Mouse (Mus musculus): ENCODE results near the gene Serp2. TPM values are rescaled to one million over a fixed set of nuclear protein-coding genes. Genes with fewer than 3 reads are reported as not detected.

Gene Serp2
- polyA plus RNA-seq, 2 experiments, result 0.63 to 1.3 TPM

GRCm38 (mm10) chr14:76585831-76586405 lies 29.2 kb upstream of the Serp2 start:
- Histone ChIP-seq H3K9me3 (ENCODE audit: control insufficient read depth, low read length) (no peaks in the 10 kb centered on the region), H3K27me3 (ENCODE audit: control insufficient read depth, insufficient read depth, low read length) (no peaks in the 10 kb centered on the region), H3K36me3 (replicated peaks; ENCODE audit: control insufficient read depth, insufficient read depth, low read depth) (no peaks in the 10 kb centered on the region), H3K4me2 (ENCODE audit: low read depth) (peak overlapping the region; percentile 1; the same call in 1 of the 2 replicates), H3K4me3 (ENCODE audit: insufficient read depth in 1 of 2, low read depth in 2 of 2, low read length in 2 of 2) (no peak overlapping the region), H3K27ac (no peak overlapping the region), H3K9ac (replicated peaks) (no peak overlapping the region), H3K4me1 (replicated peaks; ENCODE audit: control insufficient read depth in 2 of 2, insufficient read depth in 2 of 2, low read length in 1 of 2) (peaks cover 0 to 6% of the 10 kb centered on the region in 2 experiments; a peak in 2 of 4 replicates)
- ATAC-seq (ENCODE audit: insufficient read depth), result peak; percentile 43; the same call in 1 of the 2 replicates
- DNase-seq (ENCODE audit: low read depth in 3 of 3, low spot score in 3 of 3), result no peak
- 49% methylated on average over 13 of the region's 13 CpGs for WGBS (ENCODE audit: insufficient replicate concordance)
- TF ChIP-seq CTCF (IDR thresholded peaks at IDR 0.05; ENCODE audit: low read depth) (no peak), EP300 (IDR thresholded peaks at IDR 0.05; ENCODE audit: low read depth) (no peak)

DNA sequence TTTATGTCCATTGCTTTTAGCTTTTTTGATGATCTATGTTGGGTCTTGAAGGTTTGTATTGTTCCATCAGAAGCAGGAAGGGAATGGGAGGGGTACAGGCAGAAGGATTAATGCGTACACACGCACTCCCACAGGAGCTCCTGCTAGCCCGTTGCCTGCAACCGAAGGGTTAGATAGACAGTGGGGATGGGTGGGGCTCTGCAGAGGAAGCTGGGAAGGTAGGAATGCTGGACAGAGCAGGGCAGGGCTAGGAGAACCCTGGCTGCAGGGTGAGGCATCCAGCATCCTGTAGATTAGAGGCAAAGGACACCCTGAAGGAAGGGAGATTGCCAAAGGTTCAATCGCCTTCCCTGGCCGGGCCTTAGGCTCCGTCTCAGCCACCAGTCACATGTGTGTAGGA lies 27.3 kb upstream of the Serp2 start:
- 39% methylated on average over 7 of the region's 7 CpGs for WGBS (ENCODE audit: insufficient replicate concordance)
- no peak overlapping the region for H3K9ac ChIP-seq (replicated peaks)
- no peak for TF ChIP-seq CTCF (IDR thresholded peaks at IDR 0.05; ENCODE audit: low read depth)
- no peak for TF ChIP-seq EP300 (IDR thresholded peaks at IDR 0.05; ENCODE audit: low read depth)
- no peak for DNase-seq (ENCODE audit: low read depth in 3 of 3, low spot score in 3 of 3)
- H3K27ac ChIP-seq, result no peak overlapping the region
- H3K36me3 ChIP-seq (replicated peaks; ENCODE audit: control insufficient read depth, insufficient read depth, low read depth), result no peaks in the 10 kb centered on the region
- no peak overlapping the region for H3K4me2 ChIP-seq (ENCODE audit: low read depth)
- ATAC-seq (ENCODE audit: insufficient read depth), result no peak; the same call in 1 of the 2 replicates
- no peak overlapping the region for H3K4me3 ChIP-seq (ENCODE audit: insufficient read depth in 1 of 2, low read depth in 2 of 2, low read length in 2 of 2)
- H3K9me3 ChIP-seq (ENCODE audit: control insufficient read depth, low read length), result no peaks in the 10 kb centered on the region
- no peaks in the 10 kb centered on the region for H3K27me3 ChIP-seq (ENCODE audit: control insufficient read depth, insufficient read depth, low read length)
- peaks cover 0 to 11% of the 10 kb centered on the region in 2 experiments; a peak in 2 of 4 replicates for H3K4me1 ChIP-seq (replicated peaks; ENCODE audit: control insufficient read depth in 2 of 2, insufficient read depth in 2 of 2, low read length in 1 of 2)

DNA sequence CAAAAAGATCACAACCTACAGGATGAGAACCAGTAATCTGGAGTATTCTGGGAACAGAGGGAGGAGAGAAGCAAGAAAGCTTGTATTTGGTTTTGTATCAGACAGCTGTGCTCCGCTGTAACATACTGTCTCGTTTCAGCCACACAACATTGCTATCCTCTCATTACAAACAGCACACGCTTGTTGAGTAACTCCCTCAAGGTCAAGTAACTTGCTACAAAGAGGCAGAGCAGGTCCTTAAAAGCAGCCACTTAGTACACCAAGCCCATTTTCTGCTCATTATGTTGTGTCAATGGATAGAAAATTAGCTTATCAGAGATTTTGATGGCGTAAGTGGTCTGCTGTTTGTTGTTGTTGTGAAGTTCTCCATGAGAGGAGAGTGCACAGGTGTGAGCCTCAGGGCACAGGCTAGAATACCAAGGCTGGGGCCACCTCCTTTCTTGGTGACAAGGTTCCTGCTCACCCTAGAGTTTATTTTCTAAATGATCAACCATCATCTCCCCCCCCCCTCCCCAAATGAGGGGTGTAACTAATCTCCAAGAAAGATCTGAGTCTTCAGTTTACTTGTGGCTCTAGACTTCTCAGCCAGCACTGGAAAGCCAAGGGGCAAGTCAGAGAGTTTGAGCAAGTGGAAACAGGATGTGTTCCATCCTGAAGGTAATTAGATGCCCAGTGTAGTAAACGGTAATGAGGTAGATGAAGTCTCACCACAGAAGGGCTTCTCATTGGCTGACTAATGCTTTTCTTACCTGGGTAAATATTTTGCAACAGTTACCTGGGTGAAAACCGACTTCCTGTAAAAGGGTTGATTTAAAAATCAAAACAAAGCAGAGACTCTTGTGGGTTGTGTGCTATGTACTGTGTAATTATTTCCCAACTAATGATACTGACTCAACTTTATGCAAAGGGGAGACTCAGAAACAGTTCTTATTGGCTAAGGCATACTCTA lies 25.6 kb upstream of the Serp2 start:
- 64% methylated on average over 6 of the region's 6 CpGs for WGBS (ENCODE audit: insufficient replicate concordance)
- H3K4me2 ChIP-seq (ENCODE audit: low read depth), result no peak overlapping the region
- H3K9me3 ChIP-seq (ENCODE audit: control insufficient read depth, low read length), result no peaks in the 10 kb centered on the region
- peaks cover 0 to 11% of the 10 kb centered on the region in 2 experiments; a peak in 2 of 4 replicates for H3K4me1 ChIP-seq (replicated peaks; ENCODE audit: control insufficient read depth in 2 of 2, insufficient read depth in 2 of 2, low read length in 1 of 2)
- no peak overlapping the region for H3K27ac ChIP-seq
- ATAC-seq (ENCODE audit: insufficient read depth) (no peak), DNase-seq (ENCODE audit: low read depth in 3 of 3, low spot score in 3 of 3) (no peak)
- H3K36me3 ChIP-seq (replicated peaks; ENCODE audit: control insufficient read depth, insufficient read depth, low read depth), result no peaks in the 10 kb centered on the region
- H3K27me3 ChIP-seq (ENCODE audit: control insufficient read depth, insufficient read depth, low read length), result no peaks in the 10 kb centered on the region
- TF ChIP-seq EP300 (IDR thresholded peaks at IDR 0.05; ENCODE audit: low read depth) (no peak), CTCF (IDR thresholded peaks at IDR 0.05; ENCODE audit: low read depth) (no peak)
- H3K4me3 ChIP-seq (ENCODE audit: insufficient read depth in 1 of 2, low read depth in 2 of 2, low read length in 2 of 2), result no peak overlapping the region
- H3K9ac ChIP-seq (replicated peaks), result no peak overlapping the region

DNA sequence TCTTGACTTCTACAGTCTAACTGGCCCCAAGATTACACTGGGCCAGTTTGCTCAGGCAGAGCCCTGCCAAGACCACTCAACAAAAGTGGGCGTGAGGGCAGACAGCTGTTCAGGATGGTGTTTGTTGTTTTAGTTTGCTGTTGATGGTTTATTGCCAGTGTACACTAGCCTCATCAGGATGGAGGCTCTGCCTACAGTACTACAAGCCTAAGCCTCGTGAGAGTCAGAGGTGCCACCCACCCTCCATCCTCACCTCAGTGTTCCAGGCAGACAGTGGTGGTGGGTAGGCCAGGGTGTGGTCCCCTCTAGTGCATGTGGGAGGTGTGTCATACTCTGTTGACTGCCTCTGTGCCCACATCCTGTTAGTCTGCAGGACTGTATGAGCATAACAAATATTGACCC lies 23.0 kb upstream of the Serp2 start:
- 47% methylated on average over 2 of the region's 2 CpGs for WGBS (ENCODE audit: insufficient replicate concordance)
- H3K4me2 ChIP-seq (ENCODE audit: low read depth), result no peak overlapping the region
- no peak overlapping the region for H3K27ac ChIP-seq
- no peak overlapping the region for H3K9ac ChIP-seq (replicated peaks)
- H3K9me3 ChIP-seq (ENCODE audit: control insufficient read depth, low read length), result no peaks in the 10 kb centered on the region
- DNase-seq (ENCODE audit: low read depth in 3 of 3, low spot score in 3 of 3) (no peak), ATAC-seq (ENCODE audit: insufficient read depth) (no peak)
- H3K36me3 ChIP-seq (replicated peaks; ENCODE audit: control insufficient read depth, insufficient read depth, low read depth), result no peaks in the 10 kb centered on the region
- peaks cover 0 to 5% of the 10 kb centered on the region in 2 experiments; a peak in 1 of 4 replicates for H3K4me1 ChIP-seq (replicated peaks; ENCODE audit: control insufficient read depth in 2 of 2, insufficient read depth in 2 of 2, low read length in 1 of 2)
- no peaks in the 10 kb centered on the region for H3K27me3 ChIP-seq (ENCODE audit: control insufficient read depth, insufficient read depth, low read length)
- H3K4me3 ChIP-seq (ENCODE audit: insufficient read depth in 1 of 2, low read depth in 2 of 2, low read length in 2 of 2), result no peak overlapping the region
- TF ChIP-seq CTCF (IDR thresholded peaks at IDR 0.05; ENCODE audit: low read depth) (no peak), EP300 (IDR thresholded peaks at IDR 0.05; ENCODE audit: low read depth) (no peak)

DNA sequence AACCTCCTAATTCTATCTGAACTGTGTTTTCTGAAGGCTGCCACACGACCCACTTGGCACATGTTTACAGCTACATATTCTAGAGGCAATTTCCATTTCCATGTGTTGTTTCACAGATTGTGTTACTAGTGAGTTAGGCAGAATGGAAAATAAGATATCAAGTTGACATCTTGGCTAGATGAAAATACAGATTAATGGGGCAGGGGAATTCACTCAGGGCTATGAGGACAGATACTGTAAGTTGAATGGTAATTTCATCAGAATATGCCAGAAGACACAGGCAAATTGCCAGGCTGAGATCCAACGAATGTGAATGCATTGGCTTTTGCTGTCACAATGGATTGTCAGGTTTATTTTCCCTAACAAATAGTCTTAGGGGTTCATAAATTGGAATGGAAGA lies 21.2 kb upstream of the Serp2 start:
- no peak overlapping the region for H3K4me3 ChIP-seq (ENCODE audit: insufficient read depth in 1 of 2, low read depth in 2 of 2, low read length in 2 of 2)
- no peak overlapping the region for H3K27ac ChIP-seq
- H3K4me2 ChIP-seq (ENCODE audit: low read depth), result no peak overlapping the region
- H3K36me3 ChIP-seq (replicated peaks; ENCODE audit: control insufficient read depth, insufficient read depth, low read depth), result no peaks in the 10 kb centered on the region
- WGBS (ENCODE audit: insufficient replicate concordance), result 58% methylated on average over 2 of the region's 2 CpGs
- peaks cover 0 to 5% of the 10 kb centered on the region in 2 experiments; a peak in 1 of 4 replicates for H3K4me1 ChIP-seq (replicated peaks; ENCODE audit: control insufficient read depth in 2 of 2, insufficient read depth in 2 of 2, low read length in 1 of 2)
- ATAC-seq (ENCODE audit: insufficient read depth) (no peak), DNase-seq (ENCODE audit: low read depth in 3 of 3, low spot score in 3 of 3) (no peak)
- H3K9me3 ChIP-seq (ENCODE audit: control insufficient read depth, low read length), result no peaks in the 10 kb centered on the region
- no peaks in the 10 kb centered on the region for H3K27me3 ChIP-seq (ENCODE audit: control insufficient read depth, insufficient read depth, low read length)
- TF ChIP-seq CTCF (IDR thresholded peaks at IDR 0.05; ENCODE audit: low read depth) (no peak), EP300 (IDR thresholded peaks at IDR 0.05; ENCODE audit: low read depth) (no peak)
- H3K9ac ChIP-seq (replicated peaks), result no peak overlapping the region

Data from liver, embryonic 14.5 days (tissue).